Mouse (Mus musculus) forebrain, postnatal 0 days (tissue): ENCODE results near the gene Pde4d. TPM values are rescaled to one million over a fixed set of nuclear protein-coding genes. Genes with fewer than 3 reads are reported as not detected.
A peak's percentile ranks its signal among the peaks of the same experiment; 100 is the strongest.

Experiments
- ATAC-seq: fragments of 200-750 bp; cut with Nextera tagmentation; 2 replicates; pipeline ENCODE4 v1.8.0; 2017; ENCODE audit warnings: mild to moderate bottlenecking, moderate library complexity
- DNase-seq: peaks from one replicate; pipeline ENCODE4 v3.0.0-alpha.2; 2015
- H3K27ac ChIP-seq: fragments of 300-500 bp; sonication (generic); 2 replicates; pipeline ENCODE4 v1.5.1; 2014; ENCODE audit warnings: low read depth, mild to moderate bottlenecking, antibody characterized with exemption, low read length, moderate library complexity, mixed read lengths
- H3K27me3 ChIP-seq: fragments of 300-500 bp; sonication (generic); 2 replicates; pipeline ENCODE4 v1.6.1; 2014; ENCODE audit warnings: mild to moderate bottlenecking, low read length, mixed read lengths; ENCODE audit not compliant: insufficient read depth
- H3K36me3 ChIP-seq: fragments of 300-500 bp; sonication (generic); 2 replicates; pipeline ENCODE4 v1.6.1; 2014; ENCODE audit warnings: mild to moderate bottlenecking, moderate library complexity; ENCODE audit not compliant: insufficient read depth
- H3K4me1 ChIP-seq: fragments of 300-500 bp; sonication (generic); 2 replicates; pipeline ENCODE4 v1.6.1; 2014; ENCODE audit warnings: antibody characterized with exemption; ENCODE audit not compliant: insufficient read depth
- H3K4me2 ChIP-seq: fragments of 300-500 bp; sonication (generic); 2 replicates; pipeline ENCODE4 v1.6.1; 2014; ENCODE audit warnings: low read depth, mild to moderate bottlenecking, moderate library complexity
- H3K4me3 ChIP-seq: fragments of 300-500 bp; sonication (generic); 2 replicates; pipeline ENCODE4 v1.5.1; 2014; ENCODE audit warnings: low read depth, low read length, mixed read lengths
- H3K9ac ChIP-seq: fragments of 300-500 bp; sonication (generic); 2 replicates; pipeline ENCODE4 v1.6.1; 2014; ENCODE audit warnings: mild to moderate bottlenecking
- H3K9me3 ChIP-seq: fragments of 300-500 bp; sonication (generic); 2 replicates; pipeline ENCODE4 v1.6.1; 2016; ENCODE audit warnings: low read length
- CTCF ChIP-seq: sonication (generic); IDR thresholded peaks from 2 replicates; pipeline ENCODE4 v1.5.1; 2016; ENCODE audit warnings: antibody characterized with exemption, control low read depth, low read depth
- WGBS: fragments of 180-500 bp; shearing (Covaris S2); extraction: QIAGEN DNeasy Blood & Tissue Kit; methylation state at CpG from one replicate; pipeline ENCODE4 v1.1.7; 2014; 5-methylcytosine and 5-hydroxymethylcytosine counted together
- polyA plus RNA-seq: library from polyadenylated mRNA; unstranded; fragments of >200 nt; fragmentation: Nextera tagmentation; extraction: Ambion mirVana; gene quantifications from 2 replicates; pipeline ENCODE4 v1.2.1, GENCODE M21; 2015
- total RNA-seq: library from RNA; depleted of rRNA; stranded (reverse); fragments of >200 nt; gene quantifications from 2 replicates; pipeline ENCODE4 v1.2.3, GENCODE M21; 2014

The Pde4d gene
- total and polyA plus RNA-seq, 2 experiments from 2014 or later, result 13.2 to 78.8 TPM

GRCm38 (mm10) chr13:109662731-109663130, 1213.0 kb downstream of the Pde4d start:
- ATAC-seq (no peak), DNase-seq (no peak)
- H3K4me3 ChIP-seq, result no peak overlapping the region
- no peaks in the 10 kb centered on the region for H3K36me3 ChIP-seq
- no peak overlapping the region for H3K27ac ChIP-seq
- 0 out of 2 replicates have a peak, but pooled peaks cover 7% of the 10 kb centered on the region for H3K4me1 ChIP-seq
- H3K27me3 ChIP-seq, result no peaks in the 10 kb centered on the region
- H3K4me2 ChIP-seq, result no peak overlapping the region
- no peaks in the 10 kb centered on the region for H3K9me3 ChIP-seq
- 70% methylated on average over 3 of the region's 3 CpGs for WGBS
- no peak for TF ChIP-seq CTCF
- no peak overlapping the region for H3K9ac ChIP-seq

DNA sequence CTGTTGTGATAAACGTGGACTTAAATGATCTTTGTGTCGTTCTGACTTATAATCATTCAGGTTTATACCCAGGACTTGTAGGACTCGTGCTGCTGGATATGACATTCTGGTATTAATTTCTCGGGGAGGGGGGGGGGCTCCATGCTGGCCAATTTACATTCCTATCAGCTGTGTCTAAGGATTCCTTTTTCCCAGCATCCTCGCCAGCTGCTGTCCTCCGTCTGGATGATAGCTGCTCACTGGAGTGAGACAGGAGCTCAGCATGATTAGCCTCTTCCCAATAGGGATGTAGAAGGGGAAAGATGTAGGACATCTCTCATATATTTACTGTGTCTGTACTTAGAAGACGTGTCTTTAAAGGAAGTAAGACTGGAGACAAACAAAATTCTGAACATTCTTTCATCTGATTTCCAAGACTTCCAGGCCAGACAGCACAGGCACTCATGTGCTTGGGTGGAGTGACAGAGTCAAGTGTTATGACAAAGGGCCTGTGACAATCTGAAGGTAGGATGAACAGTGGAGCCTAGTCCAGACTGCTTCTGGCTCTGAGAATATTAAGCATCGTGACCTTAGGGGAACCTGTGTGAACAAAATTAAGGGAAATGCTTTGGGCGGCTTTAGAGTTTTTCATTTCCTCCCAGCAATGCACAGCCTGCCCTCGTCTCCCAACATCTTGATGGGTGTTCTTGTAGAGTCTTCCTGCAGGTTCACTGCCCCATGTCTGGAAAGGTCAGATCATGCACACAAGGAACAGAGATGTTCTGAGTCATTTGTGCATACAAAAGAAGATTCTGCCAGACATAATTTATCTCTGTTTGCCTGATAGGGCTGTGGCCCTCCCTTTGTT, 1215.4 kb downstream of the Pde4d start:
- Histone ChIP-seq H3K4me2 (no peak overlapping the region), H3K4me1 (0 out of 2 replicates have a peak, but pooled peaks cover 7% of the 10 kb centered on the region), H3K27ac (no peak overlapping the region), H3K9me3 (no peaks in the 10 kb centered on the region), H3K4me3 (no peak overlapping the region), H3K27me3 (no peaks in the 10 kb centered on the region), H3K36me3 (no peaks in the 10 kb centered on the region), H3K9ac (no peak overlapping the region)
- 74% methylated on average over 10 of the region's 10 CpGs for WGBS
- no peak for TF ChIP-seq CTCF
- ATAC-seq (no peak), DNase-seq (no peak)

GRCm38 (mm10) chr13:109665803-109666403, 1216.2 kb downstream of the Pde4d start:
- DNase-seq, result no peak
- peak; percentile 21; the same call in 1 of the 2 replicates for ATAC-seq
- Histone ChIP-seq H3K4me3 (no peak overlapping the region), H3K9ac (no peak overlapping the region), H3K4me2 (no peak overlapping the region), H3K27ac (no peak overlapping the region), H3K27me3 (no peaks in the 10 kb centered on the region), H3K4me1 (0 out of 2 replicates have a peak, but pooled peaks cover 3% of the 10 kb centered on the region), H3K9me3 (no peaks in the 10 kb centered on the region), H3K36me3 (no peaks in the 10 kb centered on the region)
- TF ChIP-seq CTCF, result no peak
- 82% methylated on average over 10 of the region's 10 CpGs for WGBS

- Histone ChIP-seq H3K9me3 (no peaks in the 10 kb centered on the region), H3K4me2 (no peak overlapping the region), H3K27ac (no peak overlapping the region), H3K9ac (no peak overlapping the region), H3K4me3 (no peak overlapping the region), H3K4me1 (no peaks in the 10 kb centered on the region), H3K36me3 (no peaks in the 10 kb centered on the region), H3K27me3 (no peaks in the 10 kb centered on the region)
- DNase-seq (no peak), ATAC-seq (no peak)
- TF ChIP-seq CTCF, result no peak
- WGBS, result 83% methylated on average over 4 of the region's 4 CpGs
Observed at GRCm38 (mm10) chr13:109669965-109670364, 1220.2 kb downstream of the Pde4d start.

GRCm38 (mm10) chr13:109671589-109672347, 1222.0 kb downstream of the Pde4d start:
- no peaks in the 10 kb centered on the region for H3K4me1 ChIP-seq
- H3K27me3 ChIP-seq, result no peaks in the 10 kb centered on the region
- no peak overlapping the region for H3K9ac ChIP-seq
- no peak for TF ChIP-seq CTCF
- WGBS, result 25% methylated on average over 8 of the region's 8 CpGs
- no peaks in the 10 kb centered on the region for H3K9me3 ChIP-seq
- ATAC-seq, result peak; percentile 89
- no peaks in the 10 kb centered on the region for H3K36me3 ChIP-seq
- H3K4me3 ChIP-seq, result no peak overlapping the region
- no peak overlapping the region for H3K4me2 ChIP-seq
- peak; percentile 80 for DNase-seq
- H3K27ac ChIP-seq, result peak overlapping the region; percentile 64

DNA sequence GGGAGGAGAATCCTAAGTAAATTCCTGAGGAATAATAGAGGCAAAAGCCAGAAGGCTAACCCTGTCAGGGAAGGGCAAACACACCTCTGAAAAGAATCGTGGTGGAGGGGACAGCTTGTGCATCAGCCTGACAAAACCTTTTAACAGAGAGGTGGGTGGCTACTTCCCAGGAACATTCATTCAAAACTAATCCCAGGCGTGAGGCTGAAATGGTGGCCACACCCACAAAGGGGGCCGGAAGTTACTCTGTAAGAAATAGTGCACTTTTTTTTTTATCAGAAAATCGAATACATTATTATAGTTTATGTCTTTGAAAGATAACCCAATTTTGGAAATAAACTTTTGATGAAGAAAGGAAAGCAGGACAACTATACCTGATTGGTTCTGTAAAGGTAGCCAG, 1227.3 kb downstream of the Pde4d start:
- no peak overlapping the region for H3K4me3 ChIP-seq
- no peaks in the 10 kb centered on the region for H3K9me3 ChIP-seq
- 46% methylated on average over 4 of the region's 4 CpGs for WGBS
- no peak for DNase-seq
- H3K27me3 ChIP-seq, result no peaks in the 10 kb centered on the region
- ATAC-seq, result no peak
- no peaks in the 10 kb centered on the region for H3K4me1 ChIP-seq
- TF ChIP-seq CTCF, result no peak
- H3K36me3 ChIP-seq, result no peaks in the 10 kb centered on the region
- H3K27ac ChIP-seq, result no peak overlapping the region
- no peak overlapping the region for H3K9ac ChIP-seq
- H3K4me2 ChIP-seq, result no peak overlapping the region
